Mouse (Mus musculus) kidney, postnatal 4 days (tissue): Measurements from ENCODE around the gene Slc25a28.

ENCODE experiments used
- DNase-seq, 2 experiments: peaks; one replicate each; pipeline ENCODE4 v3.0.0; 2021; ENCODE audit warnings: mixed read lengths in 2 of 2

Slc25a28 gene

DNA sequence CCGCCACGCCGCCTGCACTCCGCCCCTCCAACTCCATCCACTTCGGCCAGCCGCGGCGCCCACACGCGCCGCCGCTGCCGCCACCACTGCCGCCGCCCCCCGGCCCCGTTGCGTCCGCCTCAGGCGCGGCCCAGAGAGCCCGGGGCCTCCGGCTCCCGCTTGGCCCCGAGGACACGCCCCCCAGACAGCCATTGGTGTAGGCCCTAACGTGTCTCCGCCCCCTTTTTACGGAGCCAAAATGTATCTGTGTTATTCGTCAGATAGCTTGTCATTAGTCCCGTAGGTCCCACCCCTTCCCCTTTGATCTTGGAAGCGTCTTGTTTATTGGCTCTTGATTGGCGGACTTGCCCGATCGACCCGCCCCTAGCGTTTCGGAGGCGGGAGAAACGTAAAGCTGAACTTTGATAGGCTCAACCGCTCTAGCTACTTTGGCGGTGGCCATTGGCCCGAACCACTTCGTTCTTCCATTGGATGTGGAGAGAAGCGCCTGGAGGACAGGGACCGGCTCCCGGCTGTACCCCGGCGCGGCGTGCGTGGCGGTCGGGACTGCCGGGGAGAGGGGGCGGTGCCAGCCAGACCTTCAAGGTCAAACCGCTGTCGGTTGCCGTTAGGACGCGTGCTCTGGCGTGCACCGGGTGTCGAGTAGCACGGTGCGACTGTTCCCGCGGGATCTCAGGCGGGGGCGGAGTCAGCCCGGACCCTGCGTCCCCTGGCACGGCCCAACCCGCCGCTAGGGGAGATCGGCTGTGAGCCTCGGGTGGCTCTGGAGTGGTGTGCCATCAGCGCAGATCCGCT is at the start of gene Slc25a28:
Slc25a28 (minus strand) TSS at position 152 of the 795 bp plus-strand sequence.
- DNase-seq: peak; percentile 97 to 98

DNA sequence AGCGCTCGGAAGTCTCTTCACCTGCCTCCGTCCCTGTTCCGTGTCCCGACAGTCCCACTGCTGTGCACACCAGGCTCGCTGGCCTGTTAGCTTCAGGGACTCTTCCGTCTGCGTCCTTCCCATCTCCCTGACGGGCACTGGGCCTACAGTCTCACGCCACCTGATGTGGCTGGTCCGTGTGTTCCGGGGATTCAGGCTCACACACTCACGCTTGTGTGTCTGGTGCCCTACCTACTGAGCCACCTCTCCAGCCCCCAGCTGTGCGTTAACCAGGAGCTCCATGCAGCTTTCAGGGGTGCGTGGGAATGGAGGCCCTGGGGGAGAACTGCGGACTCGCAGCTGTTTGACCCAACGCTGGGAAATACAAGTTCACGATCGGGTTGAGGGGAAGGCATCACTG is 49.5 kb upstream of the Slc25a28 start:
- DNase-seq: no peak

DNA sequence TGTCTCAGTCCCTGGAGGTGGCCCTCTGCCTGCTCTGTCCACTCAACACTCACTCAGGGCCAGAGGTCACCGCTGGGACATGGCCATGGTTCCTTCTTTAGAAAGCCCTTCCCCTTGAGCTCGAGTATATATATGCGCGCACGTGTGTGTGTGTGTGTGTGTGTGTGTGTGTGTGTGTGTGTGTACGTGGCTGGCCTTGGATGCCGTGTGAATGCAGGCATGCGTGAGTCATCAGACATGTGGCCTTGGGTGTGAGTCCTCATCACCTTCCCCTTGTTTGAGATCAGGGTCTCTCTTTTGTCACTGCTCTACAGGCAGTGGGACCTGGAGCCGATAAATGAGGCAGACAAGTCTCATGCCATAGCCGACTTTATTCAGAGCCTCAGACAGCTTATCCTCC is 48.8 kb upstream of the Slc25a28 start:
- no peak for DNase-seq

DNA sequence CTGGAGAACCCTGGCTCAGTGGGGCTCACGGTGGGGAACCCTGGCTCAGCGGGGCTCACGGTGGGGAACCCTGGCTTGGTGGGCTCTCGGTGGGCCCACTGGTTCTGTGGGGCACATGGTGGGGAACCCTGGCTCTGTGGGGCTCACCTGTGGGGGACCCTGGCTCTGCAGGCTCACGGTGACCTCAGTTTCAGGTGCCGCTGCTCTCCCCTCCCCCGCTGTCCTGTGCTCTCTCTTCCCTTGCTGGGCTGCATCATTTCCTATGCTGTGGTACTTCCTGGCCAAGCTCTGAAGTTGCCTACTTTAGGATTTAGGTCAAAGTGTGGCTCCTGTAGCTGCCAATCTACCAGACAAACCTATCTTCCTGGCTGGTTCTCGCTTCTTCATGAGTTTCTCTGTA is 48.2 kb upstream of the Slc25a28 start:
- DNase-seq: no peak

DNA sequence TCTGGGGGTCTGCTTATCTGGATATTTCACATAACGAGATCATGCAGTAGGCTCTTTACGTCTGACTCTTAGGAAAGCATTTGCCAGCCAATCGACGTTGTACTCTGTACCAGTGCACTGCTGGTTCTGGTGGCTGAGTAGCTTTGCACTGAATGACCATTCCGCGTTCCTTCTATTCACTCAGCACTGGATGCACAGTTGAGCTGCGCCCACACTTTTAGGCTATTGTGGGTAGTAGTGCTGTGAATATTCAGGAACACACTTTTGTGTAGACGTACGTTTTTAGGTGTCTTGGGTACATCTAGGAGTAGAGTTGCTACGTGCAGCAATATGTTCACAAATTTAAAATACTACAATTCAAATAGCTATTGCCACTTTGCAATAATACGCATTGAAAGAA is 45.4 kb upstream of the Slc25a28 start:
- DNase-seq: no peak

DNA sequence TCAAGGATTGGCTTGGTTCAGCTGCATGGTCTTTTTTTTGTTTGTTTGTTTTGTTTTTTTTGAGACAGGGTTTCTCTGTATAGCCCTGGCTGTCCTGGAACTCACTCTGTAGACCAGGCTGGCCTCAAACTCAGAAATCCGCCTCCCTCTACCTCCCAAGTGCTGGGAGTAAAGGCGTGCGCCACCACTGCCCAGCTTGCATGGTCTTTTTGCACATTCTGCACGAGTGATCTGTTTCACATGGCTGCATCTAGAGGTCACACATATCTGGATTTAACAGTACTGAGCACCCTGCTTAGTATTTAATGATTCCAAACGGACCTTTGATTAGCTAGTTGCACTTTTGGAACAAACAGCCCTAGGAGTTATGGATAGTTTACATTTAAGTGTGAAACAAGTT is 37.3 kb upstream of the Slc25a28 start:
- peak in 1 of 2 experiments; percentile 27 for DNase-seq

DNA sequence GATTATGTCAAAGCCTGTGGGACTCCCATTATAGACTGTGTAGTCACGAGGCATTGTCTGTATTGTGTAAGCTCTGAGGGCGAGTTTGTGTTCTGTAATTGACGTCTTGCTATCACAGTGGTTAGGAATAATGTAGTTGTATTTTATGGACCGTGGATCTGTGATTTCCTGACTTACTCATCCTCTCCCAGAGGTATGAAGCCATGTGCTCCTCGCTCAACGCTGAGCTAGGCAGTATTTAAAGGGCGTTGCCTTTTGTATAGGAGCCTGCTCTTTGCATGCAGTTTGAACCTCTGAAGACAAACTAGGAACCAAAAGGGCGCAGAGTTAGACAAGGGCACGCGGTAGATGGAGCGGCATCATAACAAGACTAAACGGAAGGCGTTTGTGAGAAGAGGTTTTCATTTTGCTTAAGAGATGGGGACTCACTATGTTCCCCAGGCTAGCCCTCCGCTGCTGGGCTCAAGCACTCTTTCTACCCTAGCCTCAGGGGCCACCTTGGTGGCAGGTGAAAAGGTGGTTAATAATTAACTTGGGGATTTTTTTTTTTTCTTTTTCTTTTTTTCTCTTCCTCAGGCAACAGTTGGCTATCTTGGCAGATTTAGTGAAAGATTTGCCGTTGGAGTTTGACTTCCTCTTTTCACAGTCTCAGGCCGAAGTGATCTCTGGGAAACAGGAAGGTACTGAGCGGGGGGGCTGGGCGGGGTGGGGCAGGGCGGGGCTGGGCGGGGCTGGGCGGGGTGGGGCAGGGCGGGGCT is 36.7 kb upstream of the Slc25a28 start:
- peak in 1 of 2 experiments; percentile 26 for DNase-seq

DNA sequence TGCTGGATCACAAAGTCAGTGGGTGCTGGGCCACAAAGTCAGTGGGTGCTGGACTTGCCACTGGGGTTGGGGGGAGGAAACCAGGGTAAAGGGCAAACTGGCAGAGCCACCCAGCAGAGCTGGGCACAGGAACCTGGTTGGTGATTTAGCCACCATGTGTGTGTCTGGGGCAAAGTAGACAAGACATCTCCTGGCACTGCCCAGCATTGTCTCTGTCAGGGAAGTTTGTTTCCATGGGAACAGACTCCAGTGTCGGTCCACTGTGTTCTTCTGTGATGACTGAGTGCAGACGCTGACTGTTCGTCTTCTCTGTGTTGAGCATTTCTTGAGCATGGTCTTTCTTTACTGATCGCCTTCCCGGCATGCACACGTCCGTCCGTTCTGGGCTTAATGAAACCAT is 34.6 kb upstream of the Slc25a28 start:
- no peak for DNase-seq

DNA sequence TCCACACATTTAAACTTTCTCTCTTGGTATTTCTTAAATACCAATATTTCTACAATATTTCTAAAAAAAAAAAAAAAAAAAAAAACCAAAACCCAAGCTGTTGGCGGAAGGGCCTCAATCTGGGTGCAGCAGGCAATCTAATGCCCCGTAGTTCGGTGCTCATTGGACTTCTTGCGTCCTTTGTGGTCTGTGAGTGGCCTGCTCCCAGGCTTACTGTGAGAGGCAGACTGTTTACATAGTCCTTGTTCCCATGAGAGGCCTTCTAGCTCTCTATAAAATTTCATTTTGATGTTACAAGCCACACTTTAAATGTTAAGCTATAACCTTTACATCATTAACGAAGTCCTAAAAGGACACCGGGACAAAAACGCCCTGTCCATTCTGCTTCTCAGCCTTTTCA is 33.5 kb upstream of the Slc25a28 start:
- DNase-seq: no peak

DNA sequence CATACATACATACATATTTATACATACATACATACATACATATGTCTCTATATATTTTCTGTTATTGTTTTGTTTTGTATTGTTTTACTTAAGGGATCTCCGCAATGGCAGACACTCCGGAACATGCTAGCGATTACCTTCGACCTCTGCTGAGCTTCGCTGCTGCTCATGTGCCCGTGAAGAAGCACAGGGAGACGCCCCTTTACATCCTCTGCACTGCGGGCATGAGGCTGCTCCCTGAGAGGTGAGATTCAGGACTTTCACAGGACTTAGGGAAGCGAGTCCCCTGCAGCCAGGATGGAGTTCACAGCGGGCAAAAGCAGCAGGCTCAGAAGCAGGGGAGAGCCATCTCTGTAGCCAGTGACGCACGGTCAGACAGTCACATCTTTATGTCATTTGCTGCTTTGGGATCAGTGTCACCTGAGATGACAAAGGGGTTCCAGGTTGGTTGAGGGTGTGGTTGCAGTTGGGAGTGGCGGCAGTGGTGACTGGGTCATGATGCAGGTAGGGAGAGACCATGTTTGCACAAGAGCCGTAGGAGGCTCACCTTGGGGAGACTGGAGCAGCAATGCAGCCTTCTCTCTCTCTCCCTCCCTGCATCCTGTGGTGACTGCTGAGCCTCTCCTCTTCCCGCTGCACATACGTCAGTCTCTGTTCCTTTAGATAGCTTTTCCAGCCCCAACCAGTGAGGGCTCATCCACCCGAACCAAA is 30.3 kb upstream of the Slc25a28 start:
- DNase-seq: no peak

DNA sequence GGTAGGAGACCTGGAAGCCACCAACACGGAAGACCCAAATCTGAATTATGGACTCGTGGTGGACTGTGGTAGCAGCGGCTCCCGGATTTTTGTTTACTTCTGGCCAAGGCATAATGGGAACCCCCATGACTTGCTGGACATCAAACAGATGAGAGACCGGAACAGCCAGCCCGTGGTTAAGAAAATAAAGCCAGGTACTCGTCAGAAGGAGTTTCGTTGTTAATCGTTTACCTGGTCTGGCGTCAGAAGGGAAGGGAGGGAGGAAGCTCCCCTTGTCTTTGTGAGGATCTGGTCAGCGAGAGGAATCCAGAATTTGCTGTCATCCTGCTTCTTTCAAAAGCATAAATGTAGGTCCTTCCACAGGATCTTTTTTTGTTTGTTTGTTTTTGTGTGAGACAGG is 29.5 kb upstream of the Slc25a28 start:
- DNase-seq: peak; percentile 16 to 38

DNA sequence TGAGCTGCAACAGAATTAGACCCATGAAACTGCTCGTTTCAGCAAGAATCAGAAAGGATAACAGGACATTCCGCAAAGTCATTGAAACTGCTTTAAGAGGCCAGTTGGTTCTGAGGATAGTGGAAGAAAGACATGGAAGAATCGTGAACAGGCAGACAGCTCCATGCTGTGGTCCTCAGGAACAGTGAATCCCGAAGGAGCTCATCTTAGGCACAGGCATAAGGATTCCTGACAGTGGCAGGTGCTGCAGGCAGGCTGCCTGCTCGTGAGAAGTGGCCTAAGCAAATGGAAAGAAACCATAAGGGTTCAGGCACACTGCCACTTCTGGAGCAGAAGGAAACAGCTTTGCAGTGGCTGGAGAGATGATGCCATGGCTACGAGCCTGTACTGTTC is 25.1 kb upstream of the Slc25a28 start:
- no peak for DNase-seq

DNA sequence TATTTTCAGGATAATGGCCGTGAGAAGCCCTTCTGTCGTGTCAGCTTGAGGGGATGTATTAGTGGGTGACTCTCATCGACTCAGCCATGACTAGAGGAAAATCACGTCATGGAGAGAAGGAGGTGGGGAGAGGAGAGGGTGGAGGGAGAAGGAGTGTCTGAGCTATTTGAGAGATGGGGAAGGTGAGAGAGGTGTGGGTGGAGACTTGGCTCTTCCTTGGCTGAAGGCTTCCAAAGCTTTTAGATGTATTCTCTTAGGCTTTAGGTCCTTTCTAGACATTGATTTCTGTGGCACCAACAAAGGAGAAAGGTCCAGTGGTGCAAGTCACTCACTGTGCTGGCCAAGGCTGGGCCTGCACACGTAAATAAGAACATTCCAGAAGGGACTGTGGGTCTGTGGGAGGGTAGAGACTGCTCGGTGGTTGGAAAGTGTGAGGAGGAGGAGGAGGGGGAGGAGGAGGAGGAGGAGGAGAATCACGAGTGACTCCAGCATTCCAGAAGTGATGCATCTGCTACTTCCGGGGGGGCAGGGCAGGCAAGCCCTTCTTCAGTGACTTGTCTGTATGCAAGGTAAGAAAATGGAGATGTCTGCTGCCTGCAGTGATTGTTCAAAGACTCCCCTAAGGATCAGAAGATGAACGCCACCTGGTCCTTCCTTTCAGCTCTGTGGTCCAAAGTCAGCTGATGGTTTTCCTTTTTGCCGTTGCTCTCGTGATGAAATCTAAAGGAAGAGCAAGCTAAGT is 24.5 kb upstream of the Slc25a28 start:
- DNase-seq: peak; percentile 39 to 54

DNA sequence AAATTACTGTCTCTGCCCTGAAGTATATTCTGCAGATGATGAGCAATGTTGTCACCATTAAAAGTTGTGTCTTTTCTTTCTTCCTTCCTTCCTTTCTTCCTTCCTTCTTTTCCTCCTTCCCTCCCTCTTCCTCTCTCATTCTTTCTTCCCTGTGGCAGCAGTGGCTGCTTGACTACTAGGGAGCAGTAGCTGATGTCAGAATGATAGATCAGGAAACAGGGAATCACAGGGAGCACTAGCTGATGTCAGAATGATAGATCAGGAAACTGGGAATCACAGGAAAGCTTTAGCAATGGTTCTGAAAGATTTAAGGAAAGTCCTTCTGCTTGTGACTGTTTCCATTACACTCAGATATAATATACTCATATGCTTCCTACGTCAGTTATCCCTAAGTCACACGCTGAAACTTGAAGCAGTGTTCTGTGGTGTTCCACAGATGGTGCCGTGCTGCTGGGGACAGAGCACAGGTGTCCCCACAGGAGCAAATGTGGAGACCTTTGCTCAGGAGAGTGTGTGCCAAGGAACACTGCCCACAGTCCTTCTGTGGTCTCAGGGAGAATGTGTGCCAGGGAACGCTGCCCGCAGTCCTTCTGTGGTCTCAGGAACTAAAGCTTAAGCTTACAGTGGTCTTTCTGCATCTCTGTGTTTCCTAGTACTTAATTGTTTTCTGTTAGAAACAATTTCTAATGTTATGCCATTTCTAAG is 23.1 kb upstream of the Slc25a28 start:
- DNase-seq: no peak

DNA sequence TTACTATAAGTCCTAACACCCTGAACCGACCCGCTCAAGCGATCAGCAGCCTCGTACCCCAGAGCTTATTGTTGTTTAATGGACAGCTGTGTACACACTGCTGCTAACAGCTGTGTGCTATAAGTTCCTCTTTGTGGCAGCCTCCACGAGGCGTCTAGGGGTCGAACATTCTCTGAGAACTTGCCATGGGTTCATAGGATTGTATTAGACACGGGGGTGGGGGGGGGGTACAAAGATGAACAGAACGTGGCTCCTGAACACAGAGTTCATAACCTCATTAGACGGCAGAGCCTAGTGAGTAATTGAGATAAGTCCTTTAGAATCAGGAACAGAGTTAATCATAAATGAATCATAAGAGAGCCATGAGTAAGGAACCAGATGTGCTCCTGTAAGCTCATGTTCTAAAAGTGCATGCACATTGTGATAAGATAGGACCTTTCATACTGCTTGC is 20.9 kb upstream of the Slc25a28 start:
- peak; percentile 16 to 36 for DNase-seq

DNA sequence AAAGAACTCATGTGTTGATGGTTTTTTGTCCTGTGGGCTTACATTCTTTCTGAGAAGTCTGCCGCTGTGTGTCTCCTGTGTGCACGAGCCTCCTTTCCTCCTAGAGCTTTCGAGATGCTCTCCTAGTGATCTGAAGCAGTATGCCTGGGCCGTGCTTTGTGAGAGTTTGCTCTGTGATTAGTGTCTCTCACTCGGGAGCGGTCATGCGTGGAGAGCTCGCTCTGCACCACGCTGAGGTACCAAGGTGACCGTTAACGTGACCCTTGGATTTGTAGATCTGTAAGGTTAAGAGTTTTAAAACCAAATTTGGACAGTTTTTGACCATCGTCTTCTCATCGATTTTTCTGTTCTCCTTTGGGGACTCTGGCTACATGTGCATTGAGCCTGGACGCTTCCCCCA is 18.1 kb upstream of the Slc25a28 start:
- peak; percentile 26 to 43 for DNase-seq

DNA sequence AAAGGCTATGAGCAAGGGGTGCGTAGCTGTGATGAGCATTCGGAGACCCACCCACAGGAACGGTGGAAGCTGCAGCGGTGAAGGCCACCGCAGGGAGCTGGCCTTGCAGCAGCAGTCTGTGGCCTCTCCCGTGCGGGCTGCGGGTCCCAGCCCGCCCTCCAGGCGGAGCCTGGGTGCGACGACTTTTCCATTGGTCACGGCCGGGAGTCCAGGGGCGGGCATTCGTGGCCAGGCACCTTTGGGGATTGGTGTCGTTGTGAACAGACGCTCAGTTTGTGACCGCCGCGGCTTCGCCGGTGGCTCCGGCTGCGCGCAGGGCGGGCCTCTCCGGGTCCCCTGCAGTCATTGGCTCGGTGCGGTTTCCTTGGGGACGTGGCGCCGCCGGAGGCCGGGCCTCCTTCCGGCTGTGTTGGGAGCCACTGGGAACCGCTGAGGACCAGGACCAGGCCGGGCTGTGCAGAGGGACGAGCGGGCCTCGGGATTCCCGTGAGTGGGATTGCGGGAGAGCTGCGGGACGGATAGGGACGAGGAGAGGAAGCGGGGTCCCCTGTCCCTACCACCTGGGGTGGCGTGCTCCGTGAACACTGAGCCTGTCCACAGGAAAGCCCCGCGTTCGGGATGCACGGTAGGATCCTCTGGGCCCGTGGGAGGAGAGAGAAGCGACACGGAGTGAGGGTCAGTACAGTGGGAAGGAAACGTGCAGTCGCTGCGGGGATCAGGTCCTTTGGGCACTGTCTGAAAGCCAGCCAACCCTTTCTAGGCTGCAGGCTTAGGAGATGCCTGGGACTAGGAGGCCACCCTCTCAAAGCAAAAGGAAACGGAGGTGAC is 15.0 kb upstream of the Slc25a28 start, which contains the start of gene Entpd7:
Entpd7 (plus strand) TSS at position 254 of the 828 bp plus-strand sequence.
- DNase-seq: peak; percentile 95 to 98

DNA sequence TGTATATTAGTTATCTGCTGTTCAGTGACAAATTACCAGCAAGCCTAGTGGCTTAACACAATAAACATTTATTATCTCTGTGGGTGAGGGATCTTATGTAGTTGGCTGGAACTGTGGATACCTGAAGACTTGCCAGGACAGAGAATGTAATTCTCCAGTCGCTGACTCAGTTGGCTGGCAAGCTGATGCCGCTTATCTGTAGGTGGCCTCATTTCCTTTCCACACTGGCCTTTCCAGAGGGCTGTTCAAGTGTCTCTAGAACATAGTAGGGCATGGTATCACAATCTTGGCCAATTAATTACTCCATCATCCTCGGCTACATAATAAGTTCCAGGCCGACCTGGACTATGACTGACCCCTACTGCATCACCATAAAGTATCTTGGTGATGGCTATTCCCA is 6.9 kb upstream of the Slc25a28 start:
- DNase-seq: no peak

DNA sequence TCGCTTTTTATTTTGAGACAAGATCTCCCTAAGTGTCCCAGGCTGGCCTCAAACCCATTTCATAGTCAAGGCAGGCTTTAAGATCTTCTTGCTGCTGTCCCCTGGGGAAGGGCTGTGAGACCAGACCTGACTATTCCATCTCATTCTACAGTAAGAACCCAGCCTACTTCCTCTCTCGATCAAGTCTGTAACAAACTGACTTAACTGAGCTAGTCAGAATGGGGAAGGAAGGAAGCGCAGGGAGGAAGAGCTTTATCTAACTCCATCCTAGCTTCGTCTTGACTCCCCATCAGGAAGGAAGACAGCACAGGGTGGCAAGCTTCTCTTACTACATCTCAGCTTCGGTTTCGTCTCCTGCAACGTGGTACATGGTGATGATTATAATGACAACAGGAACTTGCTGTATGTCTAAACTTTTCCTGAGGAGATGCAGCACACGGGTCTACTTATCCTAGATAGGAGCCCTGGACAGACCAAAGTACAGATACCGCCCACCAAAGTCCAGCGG is 4.8 kb upstream of the Slc25a28 start:
- no peak for DNase-seq

DNA sequence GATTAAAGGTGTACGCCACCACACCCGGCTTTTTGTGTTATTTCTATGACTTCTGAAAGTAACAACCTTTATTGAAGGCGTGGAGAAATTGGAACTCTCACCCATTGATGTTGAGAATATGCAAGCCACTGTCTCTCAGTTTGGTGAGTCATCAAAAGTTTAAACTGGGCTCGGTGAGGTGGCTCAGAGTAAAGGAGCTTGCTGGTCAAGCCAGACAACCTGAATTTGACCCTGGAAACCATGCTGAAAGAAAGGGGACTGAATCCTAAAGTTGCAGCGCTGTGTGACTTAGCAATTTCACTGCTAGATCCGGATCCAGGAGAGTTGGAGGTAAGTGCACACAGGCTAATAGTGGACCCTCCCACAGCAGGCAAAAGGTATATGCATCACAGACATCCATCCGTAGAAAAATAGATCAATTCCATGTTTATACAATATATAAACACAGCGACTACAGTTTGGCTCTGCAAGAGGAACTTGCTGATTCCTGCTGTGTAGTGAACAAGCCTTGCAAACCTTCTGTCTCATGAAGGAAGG is 3.9 kb upstream of the Slc25a28 start:
- no peak for DNase-seq
